Mouse (Mus musculus): ENCODE measurements around the gene 4921504E06Rik. TPM values are rescaled to one million over a fixed set of nuclear protein-coding genes. Genes with fewer than 3 reads are reported as not detected.

The 4921504E06Rik gene
- polyA plus RNA-seq, 1 experiment: not detected

GRCm38 (mm10) chr2:19431614-19432323 is 121.9 kb downstream of the 4921504E06Rik start:
- Histone ChIP-seq H3K4me1 (ENCODE audit: control insufficient read depth) (no peaks in the 10 kb centered on the region), H3K27me3 (ENCODE audit: control insufficient read depth) (peaks cover 48% of the 10 kb centered on the region), H3K9me3 (ENCODE audit: control insufficient read depth, low read length) (no peaks in the 10 kb centered on the region), H3K4me3 (replicated peaks) (no peak overlapping the region), H3K36me3 (ENCODE audit: control insufficient read depth) (no peaks in the 10 kb centered on the region)
- TF ChIP-seq GATA1 (IDR thresholded peaks at IDR 0.05; ENCODE audit: low read length): no peak
- no peak for TF ChIP-seq TAL1 (IDR thresholded peaks at IDR 0.05; ENCODE audit: low read length)

DNA sequence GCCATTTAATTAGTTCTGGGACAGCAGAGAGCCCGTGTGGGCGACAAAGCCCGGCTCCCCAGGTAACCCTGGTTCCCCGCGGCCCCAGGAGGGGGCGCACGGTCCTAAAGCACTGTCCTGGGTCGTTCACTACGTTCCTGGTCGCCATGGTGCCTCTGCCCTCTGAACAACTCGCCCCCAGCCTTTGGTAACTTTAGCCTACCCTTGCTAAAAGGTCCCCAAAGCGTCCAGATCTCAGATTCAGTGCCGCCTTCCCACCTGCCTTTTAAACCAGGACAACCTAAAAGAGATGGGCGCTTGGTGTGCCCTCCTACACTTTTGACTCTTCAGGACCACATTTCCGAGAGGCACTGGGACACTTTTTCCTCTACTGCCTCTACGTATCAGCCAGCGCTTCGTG is 122.5 kb downstream of the 4921504E06Rik start:
- H3K4me1 ChIP-seq (ENCODE audit: control insufficient read depth): no peaks in the 10 kb centered on the region
- H3K4me3 ChIP-seq (replicated peaks): no peak overlapping the region
- H3K36me3 ChIP-seq (ENCODE audit: control insufficient read depth): no peaks in the 10 kb centered on the region
- H3K9me3 ChIP-seq (ENCODE audit: control insufficient read depth, low read length): no peaks in the 10 kb centered on the region
- no peak for TF ChIP-seq TAL1 (IDR thresholded peaks at IDR 0.05; ENCODE audit: low read length)
- no peak for TF ChIP-seq GATA1 (IDR thresholded peaks at IDR 0.05; ENCODE audit: low read length)
- peaks cover 48% of the 10 kb centered on the region for H3K27me3 ChIP-seq (ENCODE audit: control insufficient read depth)

- Histone ChIP-seq H3K9me3 (ENCODE audit: control insufficient read depth, low read length) (no peaks in the 10 kb centered on the region), H3K4me1 (ENCODE audit: control insufficient read depth) (no peaks in the 10 kb centered on the region), H3K27me3 (ENCODE audit: control insufficient read depth) (peaks cover 48% of the 10 kb centered on the region), H3K36me3 (ENCODE audit: control insufficient read depth) (no peaks in the 10 kb centered on the region), H3K4me3 (replicated peaks) (no peak overlapping the region)
- TF ChIP-seq GATA1 (IDR thresholded peaks at IDR 0.05; ENCODE audit: low read length): no peak
- no peak for TF ChIP-seq TAL1 (IDR thresholded peaks at IDR 0.05; ENCODE audit: low read length)
Measured at GRCm38 (mm10) chr2:19430746-19431145, 123.0 kb downstream of the 4921504E06Rik start.

- Histone ChIP-seq H3K36me3 (ENCODE audit: control insufficient read depth) (no peaks in the 10 kb centered on the region), H3K9me3 (ENCODE audit: control insufficient read depth, low read length) (no peaks in the 10 kb centered on the region), H3K4me1 (ENCODE audit: control insufficient read depth) (no peaks in the 10 kb centered on the region), H3K4me3 (replicated peaks) (no peak overlapping the region), H3K27me3 (ENCODE audit: control insufficient read depth) (peaks cover 48% of the 10 kb centered on the region)
- TF ChIP-seq GATA1 (IDR thresholded peaks at IDR 0.05; ENCODE audit: low read length) (no peak), TAL1 (IDR thresholded peaks at IDR 0.05; ENCODE audit: low read length) (no peak)
Measured at GRCm38 (mm10) chr2:19429691-19430690, 123.7 kb downstream of the 4921504E06Rik start.

- Histone ChIP-seq H3K4me1 (ENCODE audit: control insufficient read depth) (no peaks in the 10 kb centered on the region), H3K9me3 (ENCODE audit: control insufficient read depth, low read length) (no peaks in the 10 kb centered on the region), H3K27me3 (ENCODE audit: control insufficient read depth) (peaks cover 48% of the 10 kb centered on the region), H3K4me3 (replicated peaks) (no peak overlapping the region), H3K36me3 (ENCODE audit: control insufficient read depth) (no peaks in the 10 kb centered on the region)
- TF ChIP-seq GATA1 (IDR thresholded peaks at IDR 0.05; ENCODE audit: low read length) (no peak), TAL1 (IDR thresholded peaks at IDR 0.05; ENCODE audit: low read length) (no peak)
Measured at GRCm38 (mm10) chr2:19429031-19429430, 124.7 kb downstream of the 4921504E06Rik start.

- H3K4me3 ChIP-seq (replicated peaks): no peak overlapping the region
- H3K4me1 ChIP-seq (ENCODE audit: control insufficient read depth): no peaks in the 10 kb centered on the region
- TF ChIP-seq TAL1 (IDR thresholded peaks at IDR 0.05; ENCODE audit: low read length) (no peak), GATA1 (IDR thresholded peaks at IDR 0.05; ENCODE audit: low read length) (no peak)
- H3K36me3 ChIP-seq (ENCODE audit: control insufficient read depth): no peaks in the 10 kb centered on the region
- H3K9me3 ChIP-seq (ENCODE audit: control insufficient read depth, low read length): no peaks in the 10 kb centered on the region
- H3K27me3 ChIP-seq (ENCODE audit: control insufficient read depth): no peaks in the 10 kb centered on the region
Measured at GRCm38 (mm10) chr2:19423086-19423485, 130.6 kb downstream of the 4921504E06Rik start.

- Histone ChIP-seq H3K27me3 (ENCODE audit: control insufficient read depth) (no peaks in the 10 kb centered on the region), H3K4me1 (ENCODE audit: control insufficient read depth) (no peaks in the 10 kb centered on the region), H3K9me3 (ENCODE audit: control insufficient read depth, low read length) (no peaks in the 10 kb centered on the region), H3K4me3 (replicated peaks) (no peak overlapping the region), H3K36me3 (ENCODE audit: control insufficient read depth) (no peaks in the 10 kb centered on the region)
- TF ChIP-seq GATA1 (IDR thresholded peaks at IDR 0.05; ENCODE audit: low read length) (no peak), TAL1 (IDR thresholded peaks at IDR 0.05; ENCODE audit: low read length) (no peak)
Measured at GRCm38 (mm10) chr2:19422226-19422625, 131.5 kb downstream of the 4921504E06Rik start.

- TF ChIP-seq GATA1 (IDR thresholded peaks at IDR 0.05; ENCODE audit: low read length) (no peak), TAL1 (IDR thresholded peaks at IDR 0.05; ENCODE audit: low read length) (no peak)
- Histone ChIP-seq H3K4me1 (ENCODE audit: control insufficient read depth) (no peaks in the 10 kb centered on the region), H3K9me3 (ENCODE audit: control insufficient read depth, low read length) (no peaks in the 10 kb centered on the region), H3K36me3 (ENCODE audit: control insufficient read depth) (no peaks in the 10 kb centered on the region), H3K27me3 (ENCODE audit: control insufficient read depth) (no peaks in the 10 kb centered on the region), H3K4me3 (replicated peaks) (no peak overlapping the region)
Measured at GRCm38 (mm10) chr2:19419686-19420345, 133.9 kb downstream of the 4921504E06Rik start.
